Mouse (Mus musculus) midbrain, postnatal 0 days (tissue): Measurements from ENCODE around the gene P4ha3. TPM values are rescaled to one million over a fixed set of nuclear protein-coding genes. Genes with fewer than 3 reads are reported as not detected.

ENCODE experiments used
- ATAC-seq: fragments of 200-750 bp; cut with Nextera tagmentation; 2 replicates; pipeline ENCODE4 v1.8.0; 2017; ENCODE audit warnings: moderate number of reproducible peaks, mild to moderate bottlenecking, moderate TSS enrichment, moderate library complexity; ENCODE audit not compliant: low FRiP score
- DNase-seq: peaks from one replicate; pipeline ENCODE4 v3.0.0-alpha.2; 2015; ENCODE audit warnings: low spot score
- H3K27ac ChIP-seq: fragments of 300-500 bp; sonication (generic); 2 replicates; pipeline ENCODE4 v1.5.1; 2014; ENCODE audit warnings: low read depth, mild to moderate bottlenecking, low read length, mixed read lengths
- H3K27me3 ChIP-seq: fragments of 300-500 bp; sonication (generic); 2 replicates; pipeline ENCODE4 v1.6.1; 2014; ENCODE audit warnings: low read length, control low read depth, mixed read lengths; ENCODE audit not compliant: insufficient read depth
- H3K36me3 ChIP-seq: fragments of 300-500 bp; sonication (generic); 2 replicates; pipeline ENCODE4 v1.6.1; 2014; ENCODE audit warnings: low read length, control low read depth, mixed read lengths; ENCODE audit not compliant: insufficient read depth
- H3K4me1 ChIP-seq: fragments of 300-500 bp; sonication (generic); 2 replicates; pipeline ENCODE4 v1.6.1; 2014; ENCODE audit warnings: mild to moderate bottlenecking, control low read depth, antibody characterized with exemption, low read length, mixed read lengths; ENCODE audit not compliant: insufficient read depth
- H3K4me2 ChIP-seq: fragments of 300-500 bp; sonication (generic); 2 replicates; pipeline ENCODE4 v1.6.1; 2014; ENCODE audit warnings: low read depth, mild to moderate bottlenecking, low read length, mixed read lengths; ENCODE audit not compliant: poor library complexity, severe bottlenecking
- H3K4me3 ChIP-seq: fragments of 300-500 bp; sonication (generic); 2 replicates; pipeline ENCODE4 v1.5.1; 2014; ENCODE audit warnings: low read depth, mild to moderate bottlenecking, low read length, moderate library complexity
- H3K9ac ChIP-seq: fragments of 300-500 bp; sonication (generic); replicated peaks from 2 replicates; pipeline ENCODE4 v1.6.1; 2014; ENCODE audit warnings: mild to moderate bottlenecking, low read length, moderate library complexity, mixed read lengths; ENCODE audit not compliant: poor library complexity, severe bottlenecking
- H3K9me3 ChIP-seq: fragments of 300-500 bp; sonication (generic); 2 replicates; pipeline ENCODE4 v1.6.1; 2016; ENCODE audit warnings: low read length, control low read depth
- CTCF ChIP-seq: IDR thresholded peaks from 2 replicates; pipeline ENCODE4 v1.5.1; 2016; ENCODE audit warnings: antibody characterized with exemption, mild to moderate bottlenecking
- WGBS: fragments of 180-500 bp; shearing (Covaris S2); extraction: QIAGEN DNeasy Blood & Tissue Kit; methylation state at CpG from one replicate; pipeline ENCODE4 v1.1.7; 2014; 5-methylcytosine and 5-hydroxymethylcytosine counted together
- polyA plus RNA-seq: library from polyadenylated mRNA; unstranded; fragments of >200 nt; fragmentation: Nextera tagmentation; extraction: Ambion mirVana; gene quantifications from 2 replicates; pipeline ENCODE4 v1.2.1, GENCODE M21; 2015
- total RNA-seq: library from RNA; depleted of rRNA; stranded (reverse); fragments of >200 nt; gene quantifications from 2 replicates; pipeline ENCODE4 v1.2.3, GENCODE M21; 2014

P4ha3 gene
- total and polyA plus RNA-seq, 2 experiments from 2014 or later: 3.9 to 7.7 TPM

DNA sequence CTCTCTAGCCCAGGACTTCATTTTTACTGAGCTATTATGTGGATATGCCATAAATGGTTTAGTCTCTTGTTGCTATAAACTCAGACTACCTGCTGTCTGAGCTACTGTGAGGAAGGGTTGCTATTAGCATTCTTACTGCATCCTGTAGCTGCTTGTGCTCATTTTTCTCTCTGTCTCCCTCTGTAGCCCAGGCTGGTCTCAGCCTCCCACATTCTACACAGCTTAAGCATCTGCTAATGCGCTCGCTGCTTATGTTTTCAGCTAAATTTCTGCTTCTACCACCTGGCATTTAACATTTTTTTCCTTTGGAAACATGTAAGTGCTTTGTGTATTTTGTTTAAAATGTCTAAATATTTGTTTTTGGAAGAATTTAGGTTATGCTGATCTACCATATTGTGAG, 10.4 kb downstream of the P4ha3 start:
- Histone ChIP-seq H3K27ac (no peak overlapping the region), H3K4me1 (no peaks in the 10 kb centered on the region), H3K9me3 (no peaks in the 10 kb centered on the region), H3K4me3 (no peak overlapping the region), H3K9ac (no peak overlapping the region), H3K27me3 (no peaks in the 10 kb centered on the region), H3K36me3 (no peaks in the 10 kb centered on the region), H3K4me2 (no peak overlapping the region)
- WGBS: 86% methylated on average over 2 of the region's 2 CpGs
- ATAC-seq (no peak), DNase-seq (no peak)
- peak; percentile 19; the same call in 1 of the 2 replicates for TF ChIP-seq CTCF

DNA sequence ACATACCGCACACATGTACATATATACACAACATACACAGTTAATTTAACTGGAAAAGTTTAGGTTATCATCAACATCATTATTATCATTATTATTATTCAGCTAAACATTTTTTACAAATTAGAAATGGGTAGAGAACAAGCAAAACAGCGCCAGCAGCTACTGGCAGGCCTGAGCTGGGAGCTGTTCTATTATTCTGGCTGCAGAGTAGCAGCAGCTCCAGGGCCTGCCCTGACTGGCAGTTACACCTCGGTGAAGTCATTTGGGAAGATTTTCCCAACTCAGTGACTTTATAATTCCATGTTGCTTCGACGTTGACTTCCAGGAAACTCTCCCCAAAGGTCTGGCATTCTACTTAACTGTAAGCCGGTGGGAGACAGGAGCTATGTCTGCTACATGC, 11.4 kb downstream of the P4ha3 start:
- no peak for TF ChIP-seq CTCF
- DNase-seq: no peak

DNA sequence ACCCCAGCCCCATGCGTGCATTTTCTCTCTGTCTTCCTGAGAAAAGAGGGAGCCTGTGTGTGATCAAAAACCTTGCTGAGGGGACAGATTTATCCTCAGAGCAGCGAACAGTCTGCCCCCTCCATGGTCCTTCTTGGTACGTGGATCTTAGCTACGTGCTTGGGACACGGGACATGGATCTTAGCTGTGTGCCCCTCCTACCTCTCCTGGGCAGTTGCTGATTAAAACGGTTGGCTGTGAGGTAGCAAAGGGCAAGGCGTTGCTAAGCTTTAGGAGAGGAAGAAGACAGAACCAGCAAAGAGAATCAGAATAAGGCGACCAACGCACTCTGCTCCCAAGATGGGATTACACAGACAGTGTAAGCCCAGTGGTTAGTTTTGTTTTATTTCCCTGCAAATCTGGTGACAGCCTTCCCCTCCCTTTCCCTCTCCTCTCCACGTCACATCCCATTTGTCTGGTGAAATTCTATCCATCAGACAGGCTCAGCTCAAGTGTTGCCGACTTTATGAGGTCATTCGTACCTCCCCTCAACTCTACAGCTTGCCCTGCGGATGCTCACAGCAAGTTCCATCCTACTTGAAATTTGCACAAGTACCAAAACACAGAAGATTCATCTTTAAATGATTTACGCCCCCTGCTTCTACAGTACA, 13.7 kb downstream of the P4ha3 start:
- Histone ChIP-seq H3K4me3 (no peak overlapping the region), H3K27me3 (no peaks in the 10 kb centered on the region), H3K9ac (no peak overlapping the region), H3K4me1 (no peaks in the 10 kb centered on the region), H3K36me3 (no peaks in the 10 kb centered on the region), H3K27ac (no peak overlapping the region), H3K9me3 (no peaks in the 10 kb centered on the region), H3K4me2 (no peak overlapping the region)
- ATAC-seq (no peak), DNase-seq (no peak)
- no peak for TF ChIP-seq CTCF
- WGBS: 74% methylated on average over 14 of the region's 14 CpGs

More for the DNA sequence above, 11.4 kb downstream of the P4ha3 start:
- Histone ChIP-seq H3K4me2 (no peak overlapping the region), H3K9ac (no peak overlapping the region), H3K4me1 (no peaks in the 10 kb centered on the region), H3K27ac (no peak overlapping the region), H3K36me3 (no peaks in the 10 kb centered on the region), H3K9me3 (no peaks in the 10 kb centered on the region), H3K27me3 (no peaks in the 10 kb centered on the region), H3K4me3 (no peak overlapping the region)
- 67% methylated on average over 6 of the region's 6 CpGs for WGBS
- ATAC-seq: no peak

DNA sequence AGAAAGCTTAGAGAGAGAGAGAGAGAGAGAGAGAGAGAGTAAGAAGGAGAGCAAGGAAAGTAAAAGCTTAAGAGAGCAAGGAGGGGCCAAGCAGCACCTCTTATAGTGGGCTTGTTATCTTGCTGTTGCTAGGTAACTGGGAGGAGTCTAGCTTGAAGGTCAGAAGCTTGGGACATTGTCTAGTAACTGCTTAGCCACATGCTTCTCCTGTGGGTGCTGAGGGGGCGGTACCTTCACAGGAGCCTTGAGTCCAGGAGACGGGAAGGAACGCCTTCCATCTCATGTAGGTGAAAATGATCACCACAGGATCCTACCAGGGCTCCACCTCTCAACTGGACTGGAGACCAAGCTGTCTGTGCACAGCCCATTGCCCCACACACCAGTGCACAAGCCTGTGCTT, 16.1 kb downstream of the P4ha3 start:
- ATAC-seq: no peak
- 82% methylated on average over 3 of the region's 3 CpGs for WGBS
- no peak overlapping the region for H3K27ac ChIP-seq

DNA sequence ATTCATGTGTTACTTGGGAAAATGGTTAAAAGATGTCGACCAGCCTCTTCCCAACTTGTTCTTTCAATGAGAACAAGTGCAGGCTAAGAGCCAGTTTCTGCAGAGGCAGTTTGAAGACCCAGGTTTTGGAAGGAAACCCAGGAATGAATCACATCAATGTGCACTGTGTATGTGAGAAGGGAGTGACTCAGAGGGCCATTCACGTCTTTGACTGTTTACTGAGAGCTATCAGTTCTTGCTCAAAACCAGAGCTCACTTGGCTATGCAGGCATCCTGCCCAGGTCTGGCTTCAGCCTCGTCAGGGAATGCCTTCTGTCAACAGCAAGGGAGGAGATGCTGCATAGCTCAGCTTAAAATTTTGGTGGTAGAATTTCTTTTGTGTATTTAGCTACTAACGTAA, 17.0 kb downstream of the P4ha3 start:
- no peaks in the 10 kb centered on the region for H3K9me3 ChIP-seq
- H3K9ac ChIP-seq: no peak overlapping the region
- 63% methylated on average over 4 of the region's 4 CpGs for WGBS
- no peak overlapping the region for H3K4me2 ChIP-seq
- ATAC-seq (no peak), DNase-seq (peak; percentile 51)
- H3K4me1 ChIP-seq: no peaks in the 10 kb centered on the region
- no peak for TF ChIP-seq CTCF
- H3K27me3 ChIP-seq: no peaks in the 10 kb centered on the region
- H3K4me3 ChIP-seq: no peak overlapping the region
- no peak overlapping the region for H3K27ac ChIP-seq
- no peaks in the 10 kb centered on the region for H3K36me3 ChIP-seq

More for the DNA sequence above, 16.1 kb downstream of the P4ha3 start:
- Histone ChIP-seq H3K9ac (no peak overlapping the region), H3K9me3 (no peaks in the 10 kb centered on the region), H3K4me1 (no peaks in the 10 kb centered on the region), H3K4me3 (no peak overlapping the region), H3K4me2 (no peak overlapping the region), H3K36me3 (no peaks in the 10 kb centered on the region), H3K27me3 (no peaks in the 10 kb centered on the region)
- TF ChIP-seq CTCF: no peak
- no peak for DNase-seq

DNA sequence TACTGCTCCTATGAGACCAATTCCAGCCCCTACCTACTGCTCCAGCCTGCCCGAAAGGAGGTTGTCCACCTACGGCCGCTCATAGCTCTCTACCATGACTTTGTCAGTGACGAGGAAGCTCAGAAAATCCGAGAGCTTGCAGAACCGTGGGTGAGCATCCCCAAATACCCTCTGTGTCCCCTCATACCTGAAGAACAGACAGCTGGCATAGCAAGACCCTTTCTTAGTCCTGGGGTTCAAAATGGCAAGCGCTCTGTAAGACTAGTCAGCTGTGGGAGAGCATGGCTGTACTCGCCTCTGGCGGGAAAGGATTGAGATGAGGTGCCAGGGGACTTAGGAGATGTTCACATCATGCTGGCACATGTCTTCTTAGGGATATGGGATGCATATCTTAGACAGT, 20.6 kb downstream of the P4ha3 start:
- Histone ChIP-seq H3K27ac (no peak overlapping the region), H3K4me1 (peaks cover 24% of the 10 kb centered on the region), H3K36me3 (no peaks in the 10 kb centered on the region), H3K4me2 (no peak overlapping the region), H3K9me3 (no peaks in the 10 kb centered on the region), H3K9ac (no peak overlapping the region), H3K27me3 (no peaks in the 10 kb centered on the region), H3K4me3 (no peak overlapping the region)
- no peak for TF ChIP-seq CTCF
- no peak for DNase-seq
- WGBS: 93% methylated on average over 9 of the region's 9 CpGs
- ATAC-seq: no peak
